Mouse (Mus musculus) mature B cell (primary cell): ENCODE results near the gene Insl5.

Experiments used
- in situ Hi-C: fragments of 300-500 bp; cut with MboI; formaldehyde crosslinking; loops from 2 replicates; pipeline ENCODE4 v1.14.3; 2019

Insl5 gene

GRCm38 (mm10) chr4:102990595-102991340 is 35.9 kb downstream of the Insl5 start:
- in situ Hi-C loops: loop anchor here (25.0 kb wide), 1 partner anchor 503 kb away; no protein-coding TSS in a partner anchor

- in situ Hi-C loops: loop anchor here (25.0 kb wide), 1 partner anchor 503 kb away; no protein-coding TSS in a partner anchor
These were observed 36.6 kb downstream of the Insl5 start for GRCm38 (mm10) chr4:102990016-102990415.

DNA sequence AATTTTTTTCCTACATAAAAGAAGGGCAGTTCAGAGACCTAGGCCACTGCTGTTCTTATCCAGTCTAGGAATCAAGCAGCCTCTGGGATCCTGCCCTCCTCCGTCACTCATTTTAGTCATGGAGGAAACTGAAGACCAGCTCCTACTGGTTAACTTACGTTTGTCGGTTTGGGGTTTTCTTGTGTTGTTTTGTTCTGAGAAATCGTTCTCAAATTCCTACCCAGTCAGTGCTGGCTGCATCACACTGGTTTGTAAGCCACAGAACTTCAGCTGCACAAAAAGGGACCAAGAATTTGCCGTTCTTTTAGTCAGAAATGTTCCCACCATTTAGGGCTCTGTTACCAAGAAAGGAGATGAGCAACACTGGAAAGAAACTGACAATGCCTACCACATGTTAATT is 37.3 kb downstream of the Insl5 start:
- in situ Hi-C loops: loop anchor here (10.0 to 25.0 kb wide), 2 partner anchors 155 to 502 kb away; no protein-coding TSS in a partner anchor

- in situ Hi-C loops: loop anchor here (10.0 to 25.0 kb wide), 2 partner anchors 156 to 501 kb away; no protein-coding TSS in a partner anchor
These were observed 38.1 kb downstream of the Insl5 start for GRCm38 (mm10) chr4:102988526-102988925.

GRCm38 (mm10) chr4:102987756-102988155 is 38.9 kb downstream of the Insl5 start:
- in situ Hi-C loops: loop anchor here (10.0 to 25.0 kb wide), 2 partner anchors 157 to 500 kb away; no protein-coding TSS in a partner anchor

GRCm38 (mm10) chr4:102987325-102987724 is 39.3 kb downstream of the Insl5 start:
- in situ Hi-C loops: loop anchor here (10.0 to 25.0 kb wide), 2 partner anchors 157 to 500 kb away; no protein-coding TSS in a partner anchor

GRCm38 (mm10) chr4:102986917-102987316 is 39.7 kb downstream of the Insl5 start:
- in situ Hi-C loops: loop anchor here (10.0 to 25.0 kb wide), 2 partner anchors 158 to 500 kb away; no protein-coding TSS in a partner anchor

GRCm38 (mm10) chr4:102986173-102986572 is 40.5 kb downstream of the Insl5 start:
- in situ Hi-C loops: loop anchor here (10.0 to 25.0 kb wide), 2 partner anchors 159 to 499 kb away; no protein-coding TSS in a partner anchor

GRCm38 (mm10) chr4:102981709-102982108 is 44.9 kb downstream of the Insl5 start:
- in situ Hi-C loops: loop anchor here (10.0 to 25.0 kb wide), 2 partner anchors 163 to 494 kb away; no protein-coding TSS in a partner anchor

DNA sequence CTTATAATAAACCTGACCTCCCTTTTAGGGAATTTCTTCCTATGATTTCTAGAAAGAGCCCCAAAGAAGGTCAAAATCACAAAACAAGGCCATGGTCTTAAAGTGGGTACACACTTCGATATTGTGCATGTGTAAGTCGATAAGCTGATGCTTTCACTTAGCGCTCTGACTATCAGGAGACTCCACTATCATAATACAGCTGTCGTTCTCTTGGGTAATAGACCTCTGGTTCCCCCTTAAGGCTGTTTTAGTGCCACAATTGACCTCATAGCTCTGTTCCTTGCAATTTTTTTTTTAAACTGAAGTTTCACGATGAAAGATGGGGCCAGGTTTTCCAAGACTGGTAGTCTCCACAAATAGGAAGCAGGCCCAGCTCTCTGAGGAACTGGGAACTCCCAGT is 47.3 kb downstream of the Insl5 start:
- in situ Hi-C loops: loop anchor here (25.0 kb wide), 1 partner anchor 492 kb away; no protein-coding TSS in a partner anchor

- in situ Hi-C loops: loop anchor here (25.0 kb wide), 1 partner anchor 491 kb away; no protein-coding TSS in a partner anchor
These were observed 48.2 kb downstream of the Insl5 start, which contains the start of gene Tctex1d1 for GRCm38 (mm10) chr4:102978440-102978839. TSS of gene Tctex1d1 (plus strand) at chr4:102978606.

DNA sequence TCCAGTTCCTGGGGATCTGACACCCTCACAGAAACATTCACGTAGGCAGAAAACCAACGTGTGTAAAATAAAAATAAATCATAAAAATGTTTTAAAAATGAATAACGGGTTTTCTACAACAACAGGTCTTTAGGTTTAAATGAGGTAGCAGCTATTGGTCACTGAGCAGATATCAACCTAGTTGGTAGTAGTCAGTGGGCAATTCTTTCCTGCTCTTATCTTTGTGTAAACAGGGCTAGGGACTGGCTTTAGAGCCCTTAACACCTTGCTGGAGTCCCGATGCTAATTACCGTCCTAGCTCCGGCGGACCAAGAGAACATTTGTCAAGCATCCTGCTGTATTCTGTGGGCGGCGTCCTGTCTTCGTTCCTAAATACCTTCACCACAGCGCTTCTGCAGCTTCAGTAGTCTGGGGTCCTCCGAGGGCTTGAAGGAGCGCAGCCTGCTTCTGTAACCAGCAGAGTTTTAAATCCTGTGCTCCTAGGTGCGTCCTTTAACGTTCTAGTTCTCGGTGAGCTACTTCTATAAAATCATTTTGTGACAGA is 48.8 kb downstream of the Insl5 start:
- in situ Hi-C loops: loop anchor here (25.0 kb wide), 1 partner anchor 491 kb away; no protein-coding TSS in a partner anchor

GRCm38 (mm10) chr4:102976290-102977275 is 50.1 kb downstream of the Insl5 start:
- in situ Hi-C loops: loop anchor here (25.0 kb wide), 1 partner anchor 489 kb away; no protein-coding TSS in a partner anchor

DNA sequence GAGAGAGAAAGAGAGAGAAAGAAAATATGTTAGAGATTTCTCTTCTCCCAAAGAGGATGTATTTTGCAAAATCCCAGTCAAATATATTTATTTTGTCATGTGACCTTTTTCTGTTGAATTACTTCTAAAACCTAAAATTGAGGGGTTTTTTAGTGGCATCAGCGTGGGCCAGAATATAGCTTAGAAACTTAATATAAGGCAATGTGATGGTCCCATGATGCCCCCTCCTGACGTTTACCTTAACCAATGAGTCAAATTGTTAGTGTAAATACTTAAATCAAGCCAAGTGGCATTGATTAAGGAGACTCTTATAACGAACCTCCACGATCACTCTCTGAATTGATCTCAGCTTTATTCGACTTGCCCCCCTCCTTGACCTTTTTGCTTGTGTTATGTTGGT is 52.5 kb downstream of the Insl5 start:
- in situ Hi-C loops: no loop called here

- in situ Hi-C loops: no loop called here
These were observed 54.6 kb downstream of the Insl5 start for GRCm38 (mm10) chr4:102972071-102972470.

GRCm38 (mm10) chr4:102971159-102971558 is 55.5 kb downstream of the Insl5 start:
- in situ Hi-C loops: no loop called here

DNA sequence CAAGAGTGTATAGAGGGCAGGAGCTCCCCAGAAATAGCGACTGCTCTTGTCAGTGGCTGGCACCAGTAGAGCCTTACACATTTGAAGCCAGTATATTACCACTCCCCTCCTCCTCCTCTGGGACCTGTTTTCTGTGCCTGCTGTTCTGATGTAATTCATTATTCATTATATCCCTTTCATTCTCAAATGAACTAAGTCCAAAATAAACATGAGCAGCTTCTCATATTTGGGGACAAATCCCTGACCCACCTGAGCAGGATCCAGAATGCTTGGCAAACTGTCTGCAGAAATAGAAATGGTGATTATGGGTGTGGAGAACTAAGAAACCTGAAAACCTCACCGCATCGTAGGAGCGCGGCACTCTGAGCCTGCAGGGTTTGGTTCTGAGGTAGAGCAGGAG is 57.0 kb downstream of the Insl5 start:
- in situ Hi-C loops: no loop called here
